Comparison of ENCODE assay signal across 21 mouse cellular contexts in genomic region chr10:40398842-40399241, GRCm38 (mm10). TPM values are rescaled to one million over a fixed set of nuclear protein-coding genes. Genes with fewer than 3 reads are reported as not detected.
A peak's percentile ranks its signal among the peaks of the same experiment; 100 is the strongest.
DNase-seq lines count a peak whose midpoint lies in the region; ATAC-seq and TF ChIP-seq lines count a peak whose summit lies in the region.
"Had no signal": no experiment of that assay in that cellular context is flagged by ENCODE, and none has a peak within 500 bp of the region (broad histone marks: within the 10 kb centered on the region; RNA-seq: fewer than 3 reads in every experiment).

No protein-coding gene starts in this region.

- no peaks in the 10 kb centered on the region for H3K27me3 ChIP-seq in heart, embryonic 13.5 days (replicated peaks)
- H3K27me3 ChIP-seq in hindbrain, embryonic 13.5 days, result no peaks in the 10 kb centered on the region
- no peaks in the 10 kb centered on the region for H3K27me3 ChIP-seq in hindbrain, embryonic 14.5 days (ENCODE audit: control insufficient read depth, insufficient read depth, low read length)
- no peaks in the 10 kb centered on the region for H3K27me3 ChIP-seq in embryonic facial prominence, embryonic 15.5 days
- no peaks in the 10 kb centered on the region for H3K27me3 ChIP-seq in hindbrain, postnatal 0 days (ENCODE audit: insufficient read depth, low read length)
- H3K27me3 ChIP-seq: CH12.LX; forebrain, embryonic 15.5 days; heart, embryonic 12.5 days; hindbrain, embryonic 12.5 days; Patski had no signal

- DNase-seq in heart, adult 9 months (ENCODE audit: low spot score in 2 of 2), result no peak
- no peak for DNase-seq in hindbrain, embryonic 14.5 days (ENCODE audit: low spot score)
- no peak for DNase-seq in hindbrain, postnatal 0 days (ENCODE audit: low spot score)
- DNase-seq in left cerebral cortex, adult 2 months (ENCODE audit: extremely low spot score in 1 of 2, low spot score in 2 of 2), result no peak
- DNase-seq: adrenal gland, postnatal 14 days; cerebellum, adult 11-12 months; cerebellum, adult 9-10 months; cerebellum, postnatal 25 days; heart, adult 18-20 months; heart, postnatal 4 days had no signal

- H3K4me1 ChIP-seq in heart, embryonic 13.5 days, result peaks cover 12% of the 10 kb centered on the region
- no peaks in the 10 kb centered on the region for H3K4me1 ChIP-seq in hindbrain, embryonic 13.5 days (replicated peaks)
- H3K4me1 ChIP-seq in hindbrain, embryonic 14.5 days (replicated peaks; ENCODE audit: control insufficient read depth, insufficient read depth, low read length), result no peaks in the 10 kb centered on the region
- no peaks in the 10 kb centered on the region for H3K4me1 ChIP-seq in embryonic facial prominence, embryonic 15.5 days
- H3K4me1 ChIP-seq in hindbrain, postnatal 0 days (ENCODE audit: insufficient read depth, low read length), result no peaks in the 10 kb centered on the region
- H3K4me1 ChIP-seq: forebrain, embryonic 15.5 days; hindbrain, embryonic 12.5 days had no signal

- H3K27ac ChIP-seq in heart, embryonic 13.5 days (replicated peaks), result peak overlapping the region; percentile 46
- H3K27ac ChIP-seq in hindbrain, embryonic 13.5 days, result 0 out of 2 replicates have a peak overlapping the region, but pooled peaks have one; percentile 40
- H3K27ac ChIP-seq in hindbrain, embryonic 14.5 days, result no peak overlapping the region
- H3K27ac ChIP-seq in embryonic facial prominence, embryonic 15.5 days (replicated peaks), result peak overlapping the region; percentile 60; the same call in 1 of the 2 replicates
- H3K27ac ChIP-seq in hindbrain, postnatal 0 days, result no peak overlapping the region
- H3K27ac ChIP-seq in left cerebral cortex, adult 2 months, result no peak overlapping the region
- H3K27ac ChIP-seq: forebrain, embryonic 15.5 days; hindbrain, embryonic 12.5 days had no signal

- intact Hi-C loops in left cerebral cortex, adult 2 months (cut with DNase I), result no loop called here

- no peak overlapping the region for H3K4me2 ChIP-seq in heart, embryonic 13.5 days
- H3K4me2 ChIP-seq in hindbrain, embryonic 13.5 days, result no peak overlapping the region
- no peak overlapping the region for H3K4me2 ChIP-seq in hindbrain, embryonic 14.5 days (replicated peaks)
- no peak overlapping the region for H3K4me2 ChIP-seq in embryonic facial prominence, embryonic 15.5 days (replicated peaks)
- H3K4me2 ChIP-seq in hindbrain, postnatal 0 days (ENCODE audit: low read depth, low read length), result no peak overlapping the region
- H3K4me2 ChIP-seq: forebrain, embryonic 15.5 days; heart, embryonic 12.5 days; hindbrain, embryonic 12.5 days had no signal

- 54% methylated on average over 3 of the region's 3 CpGs for WGBS in heart, embryonic 13.5 days
- 88% methylated on average over 3 of the region's 3 CpGs for WGBS in hindbrain, embryonic 13.5 days
- WGBS in hindbrain, embryonic 14.5 days, result 90% methylated on average over 3 of the region's 3 CpGs
- WGBS in embryonic facial prominence, embryonic 15.5 days, result 75% methylated on average over 3 of the region's 3 CpGs
- WGBS in hindbrain, postnatal 0 days, result 82% methylated on average over 3 of the region's 3 CpGs

- H3K9ac ChIP-seq in heart, embryonic 13.5 days, result no peak overlapping the region
- H3K9ac ChIP-seq in hindbrain, embryonic 13.5 days, result no peak overlapping the region
- H3K9ac ChIP-seq in hindbrain, embryonic 14.5 days, result no peak overlapping the region
- no peak overlapping the region for H3K9ac ChIP-seq in embryonic facial prominence, embryonic 15.5 days
- H3K9ac ChIP-seq in hindbrain, postnatal 0 days (replicated peaks; ENCODE audit: low read length), result no peak overlapping the region
- H3K9ac ChIP-seq: forebrain, embryonic 15.5 days; heart, embryonic 12.5 days; hindbrain, embryonic 12.5 days had no signal

- no peaks in the 10 kb centered on the region for H3K9me3 ChIP-seq in heart, embryonic 13.5 days
- H3K9me3 ChIP-seq in hindbrain, embryonic 13.5 days, result no peaks in the 10 kb centered on the region
- H3K9me3 ChIP-seq in hindbrain, embryonic 14.5 days (ENCODE audit: control insufficient read depth, low read length), result no peaks in the 10 kb centered on the region
- H3K9me3 ChIP-seq in embryonic facial prominence, embryonic 15.5 days (replicated peaks), result no peaks in the 10 kb centered on the region
- no peaks in the 10 kb centered on the region for H3K9me3 ChIP-seq in hindbrain, postnatal 0 days (ENCODE audit: low read length)
- H3K9me3 ChIP-seq: forebrain, embryonic 15.5 days; heart, embryonic 12.5 days; hindbrain, embryonic 12.5 days had no signal

- no peak for TF ChIP-seq CTCF in hindbrain, postnatal 0 days (IDR thresholded peaks at IDR 0.05; ENCODE audit: low read depth)
- no peak for TF ChIP-seq CTCF in left cerebral cortex, adult 2 months (IDR thresholded peaks at IDR 0.05)

- no peak for ATAC-seq in heart, embryonic 13.5 days (ENCODE audit: extremely low read depth, insufficient number of reproducible peaks, low FRiP score, low TSS enrichment)
- ATAC-seq in hindbrain, embryonic 13.5 days (ENCODE audit: low FRiP score), result no peak
- ATAC-seq in hindbrain, embryonic 14.5 days (ENCODE audit: low FRiP score), result no peak
- ATAC-seq in embryonic facial prominence, embryonic 15.5 days (ENCODE audit: insufficient number of reproducible peaks, low FRiP score, low TSS enrichment, low read depth), result no peak
- peak; percentile 61 for ATAC-seq in megakaryocyte progenitor cell, adult 5-6 weeks (replicated peaks; ENCODE audit: poor library complexity)
- ATAC-seq in hindbrain, postnatal 0 days, result no peak
- ATAC-seq: activated CD4-positive, CD25-positive, alpha-beta regulatory T cell, adult 4 months; forebrain, embryonic 15.5 days; intestine, embryonic 16.5 days; Patski had no signal

- H3K36me3 ChIP-seq in heart, embryonic 13.5 days, result peaks cover 9% of the 10 kb centered on the region; the same call in 1 of the 2 replicates
- H3K36me3 ChIP-seq in hindbrain, embryonic 13.5 days, result peaks cover 10% of the 10 kb centered on the region
- H3K36me3 ChIP-seq in hindbrain, embryonic 14.5 days (replicated peaks; ENCODE audit: control insufficient read depth, insufficient read depth), result no peaks in the 10 kb centered on the region; the same call in 1 of the 2 replicates
- H3K36me3 ChIP-seq in embryonic facial prominence, embryonic 15.5 days, result 0 out of 2 replicates have a peak, but pooled peaks cover 5% of the 10 kb centered on the region
- no peaks in the 10 kb centered on the region for H3K36me3 ChIP-seq in hindbrain, postnatal 0 days (ENCODE audit: insufficient read depth, low read length)
- H3K36me3 ChIP-seq: forebrain, embryonic 15.5 days; heart, embryonic 12.5 days had no signal

- no peak overlapping the region for H3K4me3 ChIP-seq in heart, embryonic 13.5 days
- H3K4me3 ChIP-seq in hindbrain, embryonic 13.5 days, result no peak overlapping the region
- H3K4me3 ChIP-seq in hindbrain, embryonic 14.5 days (replicated peaks; ENCODE audit: low read length), result no peak overlapping the region
- no peak overlapping the region for H3K4me3 ChIP-seq in embryonic facial prominence, embryonic 15.5 days (replicated peaks)
- no peak overlapping the region for H3K4me3 ChIP-seq in hindbrain, postnatal 0 days (ENCODE audit: low read length)
- H3K4me3 ChIP-seq in left cerebral cortex, adult 2 months, result no peak overlapping the region
- H3K4me3 ChIP-seq: forebrain, embryonic 15.5 days; heart, embryonic 12.5 days; hindbrain, embryonic 12.5 days had no signal

RNA-seq across cellular contexts. Expression of gene Cdk19, which starts 59.5 kb away (rescaled TPM):
- polyA plus RNA-seq in heart, embryonic 13.5 days (2015; fragmentation: Nextera tagmentation; extraction: Ambion mirVana), result 5.6 and 6.1 TPM in 2 replicates
- polyA plus RNA-seq in hindbrain, embryonic 13.5 days (2015; fragmentation: Nextera tagmentation; extraction: Ambion mirVana), result 11.0 and 12.7 TPM in 2 replicates
- 14.4 and 15.2 TPM in 2 replicates for polyA plus RNA-seq in hindbrain, embryonic 14.5 days (2014; fragmentation: Nextera tagmentation; extraction: Ambion mirVana)
- 9.7 and 10.0 TPM in 2 replicates for polyA plus RNA-seq in embryonic facial prominence, embryonic 15.5 days (2015; fragmentation: Nextera tagmentation; extraction: Ambion mirVana)
- total RNA-seq in megakaryocyte progenitor cell, adult 5-6 weeks (2015), result 47.8 and 49.0 TPM in 2 replicates
- total RNA-seq in megakaryocyte progenitor cell, adult 5-6 weeks (2017), result 38.6 and 39.0 TPM in 2 replicates
- total RNA-seq in hindbrain, postnatal 0 days (2014; rRNA removed), result 18.2 and 19.6 TPM in 2 replicates
- polyA plus RNA-seq in hindbrain, postnatal 0 days (2015; fragmentation: Nextera tagmentation; extraction: Ambion mirVana), result 7.1 and 7.5 TPM in 2 replicates
- 10 to 100 TPM; 47.1 to 47.5 TPM for total RNA-seq in left cerebral cortex, adult 2 months (2021)

Comparison
In these comparisons a context has a peak if more than half of its experiments do, and no peak if none do; other contexts are left out.
1. H3K27ac ChIP-seq: peak in heart, embryonic 13.5 days (single experiment), hindbrain, embryonic 13.5 days (single experiment) and embryonic facial prominence, embryonic 15.5 days (single experiment); none in hindbrain, embryonic 14.5 days (single experiment), hindbrain, postnatal 0 days (single experiment) and left cerebral cortex, adult 2 months (single experiment).